Mouse (Mus musculus) spleen, adult 2 months (tissue): Measurements from ENCODE around the gene Nutf2-ps1. TPM values are rescaled to one million over a fixed set of nuclear protein-coding genes. Genes with fewer than 3 reads are reported as not detected.
A peak's percentile ranks its signal among the peaks of the same experiment; 100 is the strongest.
"Not testable (repeated sequence)": the region's sequence is repeated elsewhere in the genome, so short reads cannot be mapped to it uniquely, and the experiment has no call there.

Source experiments
- DNase-seq, 2 experiments: peaks; one replicate each; pipeline versions ENCODE4 v3.0.0 to v3.0.0-alpha.2; 2012 to 2021; ENCODE audit warnings: low spot score in 2 of 2, low read depth in 1 of 2
- H3K27ac ChIP-seq: fragments of 200-500 bp; 2 replicates; pipeline ENCODE4 v1.5.1; 2012; ENCODE audit warnings: low read length, inconsistent platforms; ENCODE audit not compliant: insufficient read depth
- H3K27me3 ChIP-seq: fragments of 200-500 bp; 2 replicates; pipeline ENCODE4 v1.6.1; 2012; ENCODE audit warnings: mild to moderate bottlenecking, moderate library complexity, low read length, inconsistent platforms; ENCODE audit not compliant: control insufficient read depth, insufficient read depth
- H3K36me3 ChIP-seq: fragments of 200-500 bp; 2 replicates; pipeline ENCODE4 v1.6.1; 2012; ENCODE audit warnings: mild to moderate bottlenecking, low read length, inconsistent platforms; ENCODE audit not compliant: control insufficient read depth, insufficient read depth
- H3K4me1 ChIP-seq: fragments of 200-500 bp; 2 replicates; pipeline ENCODE4 v1.6.1; 2011; ENCODE audit warnings: inconsistent platforms; ENCODE audit not compliant: control insufficient read depth, insufficient read depth, insufficient read length
- H3K4me3 ChIP-seq: fragments of 200-500 bp; 2 replicates; pipeline ENCODE4 v1.5.1; 2011; ENCODE audit warnings: mild to moderate bottlenecking, inconsistent platforms; ENCODE audit not compliant: insufficient read depth, insufficient read length; ENCODE audit errors: extremely low read depth
- CTCF ChIP-seq: fragments of 200-500 bp; IDR thresholded peaks from 2 replicates; pipeline ENCODE4 v1.5.1; 2011; ENCODE audit warnings: mild to moderate bottlenecking, inconsistent platforms; ENCODE audit not compliant: insufficient read depth, insufficient read length, insufficient replicate concordance; ENCODE audit errors: extremely low read depth
- POLR2A ChIP-seq: fragments of 200-500 bp; IDR thresholded peaks from 2 replicates; pipeline ENCODE4 v1.6.1; 2011; ENCODE audit warnings: low read depth, low read length, inconsistent platforms
- WGBS: fragments of 180-500 bp; shearing (Covaris S2); methylation state at CpG from one replicate; pipeline ENCODE4 v1.1.7; 2018; 5-methylcytosine and 5-hydroxymethylcytosine counted together
- polyA plus RNA-seq: library from polyadenylated mRNA; depleted of rRNA; stranded (reverse); fragments of >200 nt; gene quantifications from 2 replicates; pipeline ENCODE4 v1.2.3, GENCODE M21; 2012

Nutf2-ps1 gene
- polyA plus RNA-seq, 1 experiment: 63.5 TPM

DNA sequence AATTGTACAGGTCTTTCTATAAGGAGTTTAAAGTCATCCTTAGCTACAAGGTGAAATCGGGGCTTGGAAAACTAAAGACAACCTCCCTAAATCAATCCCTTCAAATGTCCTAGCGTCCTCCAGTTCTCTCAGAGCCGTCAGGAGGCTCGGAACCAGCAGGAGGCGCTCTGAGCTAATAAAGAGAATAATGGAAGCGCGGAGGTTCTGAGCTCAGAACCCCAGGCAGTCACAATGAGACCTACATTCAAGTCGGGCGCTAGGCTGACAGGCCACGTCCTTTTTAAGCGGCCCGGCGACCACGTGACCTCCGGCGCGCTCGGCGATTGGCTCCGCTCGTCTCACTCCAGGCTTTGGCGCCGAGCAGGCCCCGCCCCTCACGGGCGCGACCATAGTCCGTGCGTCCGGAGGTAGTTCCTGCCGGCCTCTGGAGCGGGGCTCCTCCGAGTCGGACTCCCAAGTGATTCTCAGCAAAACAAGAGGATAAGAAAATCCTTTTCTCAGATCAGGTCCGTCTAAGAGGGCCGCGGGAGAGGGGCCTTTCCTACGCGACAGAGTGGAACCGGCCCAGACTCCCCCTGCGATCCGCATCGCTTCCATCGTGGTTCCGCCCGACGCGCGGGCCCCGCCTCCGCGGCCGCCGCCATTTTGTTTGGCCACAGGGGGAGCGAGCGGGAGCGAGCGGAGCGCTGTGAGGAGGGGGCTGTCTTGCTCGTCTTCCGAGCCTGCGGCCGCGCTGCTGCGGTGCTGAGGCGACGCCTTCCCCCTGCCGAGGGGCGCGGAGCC is 11.1 kb upstream of the Nutf2-ps1 start, which contains the start of gene Smc3:
Gene Smc3, plus strand, starts transcription at position 642 of the 783 bp plus-strand sequence.
- Histone ChIP-seq H3K36me3 (peaks cover 1% of the 10 kb centered on the region), H3K4me3 (peak within 1 kb of the TSS; percentile 100), H3K27me3 (no peaks in the 10 kb centered on the region), H3K27ac (peak within 1 kb of the TSS; percentile 95), H3K4me1 (no peaks in the 10 kb centered on the region; the same call in 1 of the 2 replicates)
- DNase-seq: peak; percentile 96 to 99
- under 1% methylated on average over 70 of the region's 70 CpGs for WGBS
- TF ChIP-seq POLR2A (peak; percentile 94), CTCF (peak; percentile 92; the same call in 1 of the 2 replicates)

DNA sequence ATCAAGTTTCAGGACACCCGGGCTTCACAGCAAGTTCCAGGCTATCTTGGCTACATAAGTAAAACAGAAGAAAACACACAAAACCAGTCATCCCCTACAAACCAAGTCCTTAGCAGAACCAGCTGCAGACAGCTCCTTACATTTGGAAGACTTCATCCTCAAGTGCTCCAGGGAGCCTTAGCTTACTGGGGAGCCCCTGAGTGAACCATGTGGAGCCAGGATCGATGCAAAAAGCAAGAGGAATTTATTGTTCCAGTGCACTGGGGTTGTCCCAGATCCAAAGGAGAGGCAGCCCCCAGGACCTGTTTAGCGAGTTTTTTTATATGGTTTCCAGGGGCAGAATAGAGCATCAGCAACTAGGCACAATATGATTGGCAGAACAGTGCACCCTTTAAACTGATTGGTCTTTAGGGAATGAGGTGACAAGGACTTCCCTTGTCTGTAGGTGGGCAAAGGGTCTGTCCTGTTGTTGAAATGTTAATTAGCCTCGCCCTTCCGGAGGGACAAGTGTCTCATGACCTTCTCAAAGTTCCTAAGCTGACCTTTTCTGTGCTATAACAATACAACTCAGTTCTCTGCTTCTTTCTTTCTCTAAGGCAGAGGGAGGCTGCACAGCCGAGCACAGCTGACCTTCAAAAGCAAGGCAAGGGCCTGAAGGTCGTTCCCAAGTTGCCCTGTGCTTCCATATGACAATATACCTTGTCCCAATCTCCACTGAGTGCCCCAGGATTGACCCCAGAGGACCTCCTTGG is 8.0 kb upstream of the Nutf2-ps1 start:
- no peaks in the 10 kb centered on the region for H3K27me3 ChIP-seq
- 91% methylated on average over 7 of the region's 7 CpGs for WGBS
- H3K27ac ChIP-seq: no peak overlapping the region
- DNase-seq: no peak
- H3K4me3 ChIP-seq: no peak overlapping the region
- H3K4me1 ChIP-seq: no peaks in the 10 kb centered on the region; the same call in 1 of the 2 replicates
- no peaks in the 10 kb centered on the region for H3K36me3 ChIP-seq
- TF ChIP-seq CTCF (no peak), POLR2A (no peak)

DNA sequence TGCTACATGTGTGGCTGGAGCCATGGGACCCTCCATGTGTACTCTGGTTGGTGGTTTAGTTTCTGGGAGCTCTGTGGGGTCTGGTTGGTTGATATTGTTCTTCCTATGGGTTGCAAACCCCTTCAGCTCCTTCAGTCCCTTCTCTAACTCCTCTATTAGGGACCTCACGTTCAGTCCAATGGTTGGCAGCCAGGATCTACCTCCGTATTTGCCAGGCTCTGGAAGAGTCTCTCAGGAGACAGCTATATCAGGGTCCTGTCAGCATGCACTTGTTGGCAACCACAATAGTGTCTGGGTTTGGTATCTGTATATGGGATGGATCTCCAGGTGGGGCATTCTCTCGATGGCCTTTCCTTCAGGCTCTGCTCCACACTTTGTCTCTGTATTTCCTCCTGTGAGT is 1.2 kb downstream of the Nutf2-ps1 start:
- not testable (repeated sequence) for H3K4me1 ChIP-seq, H3K36me3 ChIP-seq, H3K27me3 ChIP-seq, H3K27ac ChIP-seq, DNase-seq, H3K4me3 ChIP-seq
- WGBS: 96% methylated on average over 3 of the region's 3 CpGs

DNA sequence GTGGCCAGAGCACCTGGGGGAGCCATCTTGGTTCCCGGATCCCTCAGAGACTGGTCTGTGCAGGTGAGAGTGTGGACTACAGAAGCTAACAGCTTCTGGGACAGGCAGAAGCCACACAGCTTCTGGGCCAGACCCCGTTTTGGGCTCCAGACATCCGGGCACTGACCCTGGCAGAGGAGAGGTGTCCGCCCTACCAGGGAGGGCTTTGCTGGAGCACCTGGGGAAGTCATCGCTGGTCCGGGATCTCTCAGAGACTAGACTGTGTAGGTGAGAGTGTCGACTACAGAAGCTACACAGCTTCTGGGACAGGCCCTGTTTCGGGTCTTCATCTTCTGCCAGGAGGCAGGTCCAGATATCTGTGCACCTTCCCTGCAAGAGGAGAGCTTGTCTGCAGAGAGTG is 8.6 kb downstream of the Nutf2-ps1 start:
- DNase-seq, H3K36me3 ChIP-seq: not testable (repeated sequence)

DNA sequence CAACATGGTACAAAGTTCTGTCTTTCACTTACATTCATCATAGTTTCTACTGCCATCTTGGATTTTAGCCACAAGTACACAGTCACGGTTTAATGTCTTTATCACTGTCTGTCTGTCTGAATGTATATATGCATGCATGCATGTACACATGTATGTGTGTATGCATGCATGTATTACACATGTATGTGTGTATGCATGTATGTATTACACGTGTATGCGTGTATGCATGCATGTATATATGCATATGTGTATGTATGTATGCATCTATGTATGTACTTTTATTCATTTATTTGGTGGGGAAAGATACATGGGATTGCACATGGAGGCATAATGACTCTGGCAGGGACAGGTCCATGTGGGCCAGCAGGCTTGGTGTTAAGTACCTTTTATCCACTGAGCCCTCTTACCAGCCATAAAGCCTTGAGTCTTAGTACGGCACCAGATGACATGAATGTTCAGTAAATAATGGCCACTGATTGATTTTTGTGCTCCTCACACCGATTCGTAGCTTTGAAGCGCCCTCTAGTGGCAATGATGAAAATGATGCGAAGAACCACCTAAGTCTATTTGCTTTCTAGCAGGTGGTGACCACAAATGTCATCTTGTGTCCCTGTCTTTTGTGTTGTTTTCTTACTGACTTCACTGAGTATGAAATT is 10.1 kb downstream of the Nutf2-ps1 start:
- WGBS: 17% methylated on average over 8 of the region's 8 CpGs
- 0 out of 2 replicates have a peak, but pooled peaks cover 2% of the 10 kb centered on the region for H3K4me1 ChIP-seq
- no peaks in the 10 kb centered on the region for H3K27me3 ChIP-seq
- TF ChIP-seq CTCF: peak; percentile 49; the same call in 1 of the 2 replicates
- no peak for TF ChIP-seq POLR2A
- H3K27ac ChIP-seq: no peak overlapping the region
- H3K36me3 ChIP-seq: no peaks in the 10 kb centered on the region
- H3K4me3 ChIP-seq: no peak overlapping the region
- DNase-seq: peak; percentile 65 to 70

More for the DNA sequence above, 8.6 kb downstream of the Nutf2-ps1 start:
- 85% methylated on average over 8 of the region's 8 CpGs for WGBS
- H3K4me1 ChIP-seq, H3K27ac ChIP-seq, H3K4me3 ChIP-seq, H3K27me3 ChIP-seq: not testable (repeated sequence)

DNA sequence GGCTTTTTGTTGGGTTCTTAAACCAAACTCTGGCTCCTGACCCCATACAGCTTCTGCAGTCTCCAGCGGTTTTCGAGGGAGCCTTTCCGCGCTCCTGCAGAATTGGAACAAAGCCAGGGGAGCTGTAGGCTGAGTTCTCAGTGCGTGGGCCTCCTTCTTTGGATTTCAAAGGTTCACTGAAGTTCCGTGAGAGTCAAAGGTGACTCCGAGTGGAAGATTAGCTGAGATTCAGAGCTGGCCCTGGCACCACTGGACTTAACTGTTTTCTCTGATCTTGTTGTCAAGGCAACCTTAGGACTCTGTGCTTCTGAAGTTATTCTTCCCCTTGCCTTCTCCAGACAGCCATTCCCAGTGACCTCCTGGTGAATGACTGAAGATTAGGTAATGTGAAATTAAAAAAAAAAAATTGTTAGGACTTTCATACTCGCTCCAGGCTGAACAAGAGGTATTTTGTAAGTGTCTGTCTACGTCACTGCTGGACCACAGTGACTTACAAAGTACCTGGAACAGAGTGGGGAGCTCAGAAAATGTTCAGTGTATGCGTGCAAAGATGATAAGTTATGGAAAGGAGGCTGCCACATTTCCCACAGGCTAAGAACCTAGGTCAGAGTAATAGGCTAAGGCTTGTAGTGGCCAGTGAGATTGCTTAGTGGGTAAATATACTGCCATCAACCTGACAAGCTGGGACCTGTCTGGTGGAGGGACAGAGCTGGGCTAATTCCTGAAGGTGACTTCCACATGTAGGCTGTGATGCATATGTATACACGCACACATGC is 11.7 kb downstream of the Nutf2-ps1 start:
- no peak for TF ChIP-seq POLR2A
- TF ChIP-seq CTCF: no peak
- Histone ChIP-seq H3K27ac (no peak overlapping the region), H3K4me3 (no peak overlapping the region), H3K36me3 (no peaks in the 10 kb centered on the region), H3K4me1 (0 out of 2 replicates have a peak, but pooled peaks cover 2% of the 10 kb centered on the region), H3K27me3 (no peaks in the 10 kb centered on the region)
- WGBS: 86% methylated on average over 11 of the region's 11 CpGs
- DNase-seq: no peak
